Mouse (Mus musculus) olfactory bulb, adult 2 months (tissue): ENCODE results near the gene Cnnm3. TPM values are rescaled to one million over a fixed set of nuclear protein-coding genes. Genes with fewer than 3 reads are reported as not detected.

Experiments
- H3K27ac ChIP-seq: fragments of 200-500 bp; 2 replicates; pipeline ENCODE4 v1.5.1; 2012; ENCODE audit warnings: low read depth, low read length; ENCODE audit not compliant: insufficient read depth
- H3K4me1 ChIP-seq: fragments of 200-500 bp; 2 replicates; pipeline ENCODE4 v1.6.1; 2012; ENCODE audit warnings: low read length; ENCODE audit not compliant: control insufficient read depth, insufficient read depth
- H3K4me3 ChIP-seq: fragments of 200-500 bp; 2 replicates; pipeline ENCODE4 v1.5.1; 2012; ENCODE audit warnings: mild to moderate bottlenecking, low read depth, low read length, moderate library complexity; ENCODE audit not compliant: insufficient read depth
- CTCF ChIP-seq: fragments of 200-500 bp; IDR thresholded peaks from 2 replicates; pipeline ENCODE4 v1.5.1; 2012; ENCODE audit warnings: low read depth, mild to moderate bottlenecking, low read length, moderate library complexity; ENCODE audit not compliant: insufficient read depth
- POLR2A ChIP-seq: fragments of 200-500 bp; IDR thresholded peaks from 2 replicates; pipeline ENCODE4 v1.6.1; 2012; ENCODE audit warnings: mild to moderate bottlenecking, low read depth, low read length, moderate library complexity; ENCODE audit not compliant: insufficient read depth
- WGBS: fragments of 180-500 bp; shearing (Covaris S2); methylation state at CpG from one replicate; pipeline ENCODE4 v1.1.7; 2018; 5-methylcytosine and 5-hydroxymethylcytosine counted together
- polyA plus RNA-seq: library from polyadenylated mRNA; stranded (reverse); fragments of >200 nt; gene quantifications from 2 replicates; pipeline ENCODE4 v1.2.4, GENCODE M21; 2012; ENCODE audit warnings: low replicate concordance; ENCODE audit not compliant: missing spikeins, insufficient read depth, insufficient read length

Gene Cnnm3
- polyA plus RNA-seq, 1 experiment = not detected

DNA sequence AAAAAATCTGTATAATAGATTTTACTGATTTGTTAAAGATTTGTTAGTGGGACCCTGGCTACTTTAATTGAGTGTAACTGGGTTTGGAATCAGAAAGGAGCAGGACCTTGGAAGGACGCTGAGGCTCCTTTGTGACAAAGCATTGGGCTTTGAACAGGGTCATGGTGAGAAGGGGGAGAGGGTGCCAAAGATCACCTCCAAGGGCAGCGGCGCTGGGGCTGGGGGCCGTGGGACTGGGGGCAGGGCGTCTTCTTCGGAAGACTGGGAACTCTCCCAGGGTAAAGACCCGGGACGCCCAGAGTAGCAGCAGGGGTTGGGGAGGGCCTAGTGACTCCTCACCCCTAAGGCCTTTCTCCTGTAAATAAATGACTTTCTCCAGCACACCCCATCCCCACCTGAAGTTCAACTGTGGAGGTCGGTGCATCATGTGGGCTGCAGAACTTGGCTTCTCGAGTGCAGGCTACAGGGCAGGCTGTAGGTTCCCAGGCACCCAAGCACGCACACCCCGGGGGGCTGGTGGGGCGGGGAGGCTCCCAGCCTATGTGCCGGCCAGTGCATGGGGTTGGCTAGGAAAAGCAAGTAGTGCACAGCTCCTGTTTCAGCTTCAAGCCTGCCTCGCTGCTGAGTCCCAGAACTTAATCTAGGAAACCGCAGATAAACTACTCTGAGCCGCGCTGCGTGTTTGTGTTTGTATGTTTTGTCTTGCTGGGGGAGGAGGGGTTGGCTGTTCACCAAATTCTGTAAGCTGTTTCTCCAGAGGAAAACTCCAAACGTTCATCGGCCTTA, 56.3 kb downstream of the Cnnm3 start:
- WGBS = 55% methylated on average over 21 of the region's 21 CpGs
- peaks cover 17% of the 10 kb centered on the region for H3K4me1 ChIP-seq
- no peak overlapping the region for H3K4me3 ChIP-seq
- TF ChIP-seq POLR2A (no peak), CTCF (no peak)
- no peak overlapping the region for H3K27ac ChIP-seq

- no peak for TF ChIP-seq CTCF
- TF ChIP-seq POLR2A = no peak
- 78% methylated on average over 4 of the region's 4 CpGs for WGBS
- Histone ChIP-seq H3K4me1 (peaks cover 17% of the 10 kb centered on the region), H3K27ac (no peak overlapping the region), H3K4me3 (no peak overlapping the region)
These were observed 57.1 kb downstream of the Cnnm3 start for GRCm38 (mm10) chr1:36568776-36569175.

DNA sequence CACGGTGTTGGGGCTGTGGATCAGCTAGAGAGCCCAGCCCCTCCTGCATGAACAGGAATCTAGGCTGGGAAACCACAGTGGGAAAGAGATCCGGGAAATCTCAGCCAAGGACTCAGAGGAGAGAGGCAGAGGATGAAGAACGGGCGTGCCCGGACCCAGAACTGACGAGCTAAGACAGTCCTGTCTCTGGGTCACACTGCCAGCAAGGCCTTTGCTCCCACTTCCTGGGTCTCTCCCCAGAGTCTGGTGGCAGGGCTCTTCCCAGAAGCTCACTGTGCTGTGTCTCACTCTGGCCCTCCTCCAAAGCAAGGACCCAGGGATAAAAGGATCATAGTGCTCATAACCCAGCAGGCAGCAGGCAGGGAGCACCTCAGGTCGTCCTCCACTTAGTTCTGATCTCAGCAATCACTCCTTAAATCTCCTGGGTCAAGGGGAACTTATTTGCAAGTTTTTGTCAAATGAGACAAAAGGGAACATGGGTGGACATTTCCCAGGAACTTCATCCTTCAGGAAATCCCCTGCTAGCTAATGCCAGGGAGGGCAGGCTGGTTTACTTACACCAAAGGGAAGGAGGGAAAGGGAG, 58.1 kb downstream of the Cnnm3 start:
- WGBS = 66% methylated on average over 7 of the region's 7 CpGs
- TF ChIP-seq POLR2A (no peak), CTCF (no peak)
- Histone ChIP-seq H3K4me3 (no peak overlapping the region), H3K27ac (no peak overlapping the region), H3K4me1 (peaks cover 20% of the 10 kb centered on the region)

DNA sequence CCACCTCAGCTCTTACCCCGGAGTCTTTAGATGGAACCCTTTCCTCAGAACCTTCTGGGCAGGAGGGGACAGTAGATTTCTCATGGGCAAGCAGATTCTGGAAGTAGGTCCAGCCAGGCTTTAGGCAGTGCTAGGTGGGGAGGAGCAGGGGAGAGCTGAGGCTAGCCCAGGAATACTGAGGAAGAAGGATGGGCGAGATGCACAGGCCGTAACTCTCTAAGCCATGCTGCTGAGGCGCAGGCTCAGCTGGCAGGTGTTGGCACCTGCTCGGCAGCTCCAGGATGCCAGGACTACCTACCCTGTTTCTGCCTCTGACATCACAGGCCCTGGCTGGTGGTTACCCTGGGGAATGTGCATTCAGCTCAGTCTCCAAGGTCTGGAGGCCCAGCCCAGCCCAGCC, 58.7 kb downstream of the Cnnm3 start:
- peaks cover 20% of the 10 kb centered on the region for H3K4me1 ChIP-seq
- 97% methylated on average over 5 of the region's 5 CpGs for WGBS
- H3K27ac ChIP-seq = no peak overlapping the region
- no peak overlapping the region for H3K4me3 ChIP-seq
- TF ChIP-seq CTCF (no peak), POLR2A (no peak)

DNA sequence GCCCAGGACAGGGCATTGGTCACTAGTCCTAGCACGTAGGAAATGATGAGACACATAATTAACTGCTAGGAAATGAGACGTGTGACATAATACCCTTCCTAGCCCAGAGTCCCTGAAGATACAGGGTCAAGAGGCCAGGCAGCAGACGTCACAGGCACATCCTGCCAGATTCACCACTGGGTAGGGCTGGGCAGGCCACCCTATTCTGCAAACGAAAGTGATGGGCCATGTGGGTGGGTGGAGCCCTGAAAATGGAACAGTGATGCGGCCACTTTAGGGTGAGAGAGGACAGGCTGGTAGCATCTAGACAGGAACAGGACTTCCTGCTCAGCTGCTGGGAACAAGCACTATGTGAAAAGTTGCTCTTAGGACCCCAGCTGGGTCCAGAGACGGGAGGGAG, 60.0 kb downstream of the Cnnm3 start:
- 83% methylated on average over 6 of the region's 6 CpGs for WGBS
- Histone ChIP-seq H3K27ac (no peak overlapping the region), H3K4me3 (no peak overlapping the region), H3K4me1 (peaks cover 30% of the 10 kb centered on the region)
- TF ChIP-seq CTCF (no peak), POLR2A (no peak)

GRCm38 (mm10) chr1:36572140-36572700, 60.6 kb downstream of the Cnnm3 start:
- TF ChIP-seq POLR2A (no peak), CTCF (no peak)
- H3K4me3 ChIP-seq = no peak overlapping the region
- H3K4me1 ChIP-seq = peaks cover 36% of the 10 kb centered on the region
- 100% methylated on average over 2 of the region's 2 CpGs for WGBS
- no peak overlapping the region for H3K27ac ChIP-seq

- no peak for TF ChIP-seq CTCF
- no peak for TF ChIP-seq POLR2A
- H3K27ac ChIP-seq = no peak overlapping the region
- WGBS = 72% methylated on average over 1 of the region's 1 CpGs
- H3K4me1 ChIP-seq = peaks cover 37% of the 10 kb centered on the region
- H3K4me3 ChIP-seq = no peak overlapping the region
These were observed 61.0 kb downstream of the Cnnm3 start for GRCm38 (mm10) chr1:36572709-36573108.

GRCm38 (mm10) chr1:36573524-36573923, 61.9 kb downstream of the Cnnm3 start:
- H3K4me3 ChIP-seq = no peak overlapping the region
- TF ChIP-seq POLR2A (no peak), CTCF (no peak)
- no peak overlapping the region for H3K27ac ChIP-seq
- H3K4me1 ChIP-seq = peaks cover 29% of the 10 kb centered on the region
- 96% methylated on average over 8 of the region's 8 CpGs for WGBS
